Mouse (Mus musculus) forelimb bud, embryonic 11.5 days (tissue): Measurements from ENCODE around the gene Ino80.

Experiments
- DNase-seq: peaks from one replicate; pipeline ENCODE4 v3.0.0-alpha.2; 2012; ENCODE audit warnings: low read depth, low spot score

Ino80 gene

GRCm38 (mm10) chr2:119323866-119324575 lies 153.5 kb downstream of the Ino80 start:
- DNase-seq: no peak
